Mouse (Mus musculus) heart, adult 8-10 months (tissue): ENCODE measurements at regions not wholly inside any gene's neighbourhood (a gene's known extent, or its start where the extent isn't known, plus 50 kb on each side); places are given as distances from the start of the nearest gene placed in this dataset.

ENCODE experiments used
- DNase-seq: peaks from one replicate; pipeline ENCODE4 v3.0.0; 2022; ENCODE audit warnings: low spot score

GRCm38 (mm10) chr12:106582760-106583159 lies 572.7 kb downstream of the Vrk1 start:
- DNase-seq = no peak

GRCm38 (mm10) chr12:106585626-106586025 lies 575.6 kb downstream of the Vrk1 start:
- no peak for DNase-seq

- no peak for DNase-seq
Measured at GRCm38 (mm10) chr12:106592686-106593085, 582.7 kb downstream of the Vrk1 start.

DNA sequence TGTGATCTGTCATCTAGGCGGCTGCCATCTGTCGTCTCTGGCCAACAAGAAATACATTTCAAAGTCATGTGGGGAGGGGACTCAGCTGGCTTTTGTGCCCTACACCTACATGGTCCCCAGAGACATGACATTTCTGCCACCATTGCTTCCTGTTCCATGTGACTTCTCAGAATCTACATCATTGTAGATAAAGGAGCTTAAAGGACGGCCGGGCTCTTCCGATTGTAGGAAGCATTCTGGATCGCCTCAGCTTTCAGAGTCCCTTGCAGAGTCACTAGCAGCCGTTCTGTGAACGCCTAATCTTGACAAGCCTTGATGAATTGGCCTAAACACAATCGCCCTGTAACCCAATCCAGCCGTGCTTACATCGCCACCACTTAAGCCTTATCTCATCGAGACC lies 587.6 kb downstream of the Vrk1 start:
- DNase-seq = no peak

DNA sequence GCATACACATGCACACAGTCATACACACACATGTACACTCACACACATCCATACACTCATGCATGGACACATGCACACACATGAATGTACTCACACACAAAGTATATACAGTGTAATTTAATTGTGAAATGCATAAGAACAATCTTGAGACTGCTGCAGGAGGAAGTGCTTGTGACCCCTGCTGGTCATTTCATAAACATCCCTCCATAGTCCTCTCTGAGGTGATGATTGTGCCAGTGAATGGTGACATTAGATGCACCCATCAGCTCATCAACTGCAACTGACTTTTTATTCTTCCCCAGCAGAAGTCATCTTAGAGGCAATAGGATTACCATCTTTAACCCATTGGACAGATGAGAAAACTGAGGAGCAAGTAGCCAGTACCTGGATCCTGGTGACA lies 597.2 kb downstream of the Vrk1 start:
- no peak for DNase-seq

DNA sequence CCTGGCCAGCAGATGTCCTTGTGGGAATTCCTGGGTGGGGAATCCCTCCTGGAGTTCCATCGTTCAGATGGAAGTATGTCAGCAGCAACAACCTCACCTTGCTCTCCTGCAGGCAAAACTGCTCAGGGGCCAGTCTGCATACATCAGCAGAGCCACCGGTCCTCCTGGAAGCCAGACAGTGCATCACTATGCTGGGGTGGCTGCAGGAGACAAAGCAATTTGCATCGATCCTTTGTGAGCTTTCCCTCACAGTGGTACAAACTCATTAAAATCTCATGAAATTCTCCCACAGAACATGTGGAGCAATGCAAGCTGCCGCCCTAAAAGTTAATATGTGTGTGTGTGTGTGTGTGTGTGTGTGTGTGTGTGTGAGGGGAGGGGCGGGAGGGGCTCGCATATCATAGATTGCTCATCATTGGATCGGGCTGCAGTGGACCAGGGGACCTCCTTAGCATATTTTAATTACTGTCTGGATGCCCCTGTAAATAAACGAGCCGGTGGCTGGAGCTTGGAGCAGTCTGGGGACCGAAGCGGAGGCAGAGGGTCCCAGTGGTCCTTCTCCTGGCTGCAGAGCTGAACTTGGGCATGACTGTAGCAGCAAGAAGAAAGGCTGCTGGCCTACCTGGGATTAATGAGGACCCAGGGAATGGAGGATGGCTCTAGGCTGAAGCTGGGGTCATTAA lies 597.8 kb downstream of the Vrk1 start:
- no peak for DNase-seq

- no peak for DNase-seq
Measured at GRCm38 (mm10) chr12:106618684-106619083, 608.7 kb downstream of the Vrk1 start.

DNA sequence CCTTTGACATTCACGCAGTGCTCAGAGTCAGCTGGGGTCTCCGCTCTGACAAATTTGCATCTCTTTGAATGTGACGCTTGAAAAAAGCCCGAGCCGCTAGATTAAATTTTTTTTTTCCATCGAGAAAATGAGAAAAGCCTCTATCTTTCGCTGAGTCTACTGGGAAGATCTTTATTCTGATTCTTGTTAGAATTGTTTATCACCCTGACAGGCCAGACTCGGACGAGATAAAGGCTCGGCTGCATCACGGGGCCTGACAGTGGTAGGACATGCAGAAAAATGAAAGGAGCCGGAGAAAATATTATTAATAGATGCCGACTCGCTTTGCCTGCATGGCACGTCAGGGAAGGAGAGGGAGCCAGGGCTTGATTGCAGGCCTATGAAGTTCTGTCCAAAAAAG lies 616.8 kb downstream of the Vrk1 start:
- DNase-seq = no peak

DNA sequence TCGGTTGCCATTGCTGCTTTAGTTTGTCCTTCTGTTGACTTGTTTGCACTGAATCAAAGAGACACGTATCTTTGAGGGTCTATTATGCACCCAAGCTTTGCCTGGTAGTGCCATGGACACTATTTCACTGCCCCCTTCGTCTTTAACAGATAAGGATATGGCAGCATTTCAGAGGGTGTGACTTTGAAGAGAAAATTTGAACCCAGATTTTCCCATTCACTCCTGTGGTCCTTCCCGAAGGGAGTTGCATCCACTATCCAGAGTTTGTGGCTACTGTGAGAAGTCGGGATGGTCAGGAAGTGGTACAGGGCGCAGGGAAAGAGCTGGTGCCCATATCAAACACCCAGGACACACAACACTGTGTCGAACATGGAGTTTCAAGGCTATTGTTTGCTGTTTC lies 622.5 kb downstream of the Vrk1 start:
- DNase-seq = no peak

DNA sequence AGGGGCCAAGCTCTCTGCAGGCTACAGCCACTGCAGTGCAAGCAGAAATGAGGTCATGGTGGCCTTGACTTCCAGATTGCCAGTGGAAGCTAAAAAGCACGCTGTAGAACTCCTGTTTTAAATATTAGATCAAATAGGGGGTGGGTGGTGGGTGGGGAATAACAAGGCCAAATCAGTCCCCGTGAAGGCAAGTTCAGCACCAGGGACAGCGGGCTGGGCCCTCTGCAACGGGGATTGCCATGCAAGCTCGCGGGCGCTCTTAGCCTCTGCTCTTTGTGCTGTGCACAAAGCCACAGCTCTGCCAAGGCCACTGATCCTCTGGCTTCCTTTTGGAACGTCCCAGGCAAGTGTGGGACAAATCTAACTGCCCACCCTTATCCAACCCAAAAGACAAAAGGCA lies 623.1 kb downstream of the Vrk1 start:
- DNase-seq = no peak

- no peak for DNase-seq
Measured at GRCm38 (mm10) chr12:106658317-106658716, 648.3 kb downstream of the Vrk1 start.

DNA sequence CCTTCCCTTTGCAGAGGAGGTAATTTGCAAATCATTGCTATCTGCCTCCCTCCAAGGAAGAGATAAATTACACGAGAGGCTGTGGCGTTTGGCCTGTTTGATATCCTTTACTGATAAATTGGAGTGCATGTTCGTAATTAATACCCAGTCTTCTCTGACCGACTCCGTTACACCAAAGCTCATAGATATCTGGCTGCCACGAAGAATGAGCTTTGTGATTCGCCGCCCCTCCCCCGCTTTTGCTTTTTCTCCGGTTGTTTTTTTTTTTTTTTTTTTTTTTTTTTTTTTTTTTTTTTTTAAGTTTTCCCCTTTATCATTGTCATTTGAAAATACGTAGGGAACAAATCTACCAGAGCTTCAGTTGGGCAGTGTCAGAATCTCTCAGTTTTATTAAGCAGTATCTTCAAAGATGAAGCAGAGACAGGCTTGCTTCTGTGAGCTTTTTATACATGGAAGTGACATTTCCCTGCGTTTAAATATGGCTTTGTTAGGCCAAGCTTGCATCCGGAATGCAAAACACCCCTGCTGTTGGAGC lies 663.3 kb downstream of the Vrk1 start:
- no peak for DNase-seq

DNA sequence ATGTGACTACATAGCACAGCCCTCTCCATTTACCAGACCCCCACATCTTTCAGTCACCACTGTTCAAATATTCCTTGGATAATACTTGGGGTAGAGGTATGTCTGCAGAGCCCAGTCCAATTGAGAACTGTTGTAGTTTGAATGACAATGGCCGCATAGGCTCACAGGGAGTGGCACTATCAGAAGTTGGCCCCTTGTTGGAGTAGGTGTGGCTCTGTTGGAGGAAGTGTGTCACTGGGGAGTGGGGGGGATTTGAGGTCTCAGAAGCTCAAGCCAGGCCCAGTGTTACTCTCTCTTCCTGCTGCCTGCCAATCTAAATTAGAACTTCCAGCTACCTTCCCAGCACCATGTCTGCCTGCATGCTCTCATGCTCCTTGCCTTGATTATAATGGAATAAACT lies 664.7 kb downstream of the Vrk1 start:
- no peak for DNase-seq

GRCm38 (mm10) chr12:106676136-106676535 lies 666.1 kb downstream of the Vrk1 start:
- no peak for DNase-seq

GRCm38 (mm10) chr12:106676566-106676965 lies 666.5 kb downstream of the Vrk1 start:
- DNase-seq = no peak

DNA sequence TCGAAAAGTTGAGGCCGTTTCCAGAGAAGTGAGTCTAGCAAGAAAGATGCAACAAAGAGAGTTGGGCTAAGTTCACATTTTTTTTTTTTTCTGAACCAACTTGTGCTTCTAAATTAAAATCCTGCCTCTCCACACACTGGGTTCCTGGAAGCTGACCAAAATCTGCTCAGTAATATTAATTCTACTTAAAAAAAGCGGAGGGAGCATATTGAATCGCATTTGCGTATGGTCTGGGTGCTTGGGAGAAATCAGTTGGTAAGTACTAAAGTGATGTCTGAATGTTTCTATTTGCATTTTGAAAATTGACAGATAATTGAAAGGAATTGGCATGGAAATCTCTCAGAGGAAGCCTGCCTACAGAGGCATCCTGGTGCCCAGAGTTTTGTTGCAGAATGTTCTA lies 676.0 kb downstream of the Vrk1 start:
- no peak for DNase-seq

GRCm38 (mm10) chr12:106687751-106688150 lies 677.7 kb downstream of the Vrk1 start:
- no peak for DNase-seq

- no peak for DNase-seq
Measured at GRCm38 (mm10) chr12:106688156-106688740, 678.2 kb downstream of the Vrk1 start.

GRCm38 (mm10) chr12:106702958-106703357 lies 692.9 kb downstream of the Vrk1 start:
- no peak for DNase-seq

DNA sequence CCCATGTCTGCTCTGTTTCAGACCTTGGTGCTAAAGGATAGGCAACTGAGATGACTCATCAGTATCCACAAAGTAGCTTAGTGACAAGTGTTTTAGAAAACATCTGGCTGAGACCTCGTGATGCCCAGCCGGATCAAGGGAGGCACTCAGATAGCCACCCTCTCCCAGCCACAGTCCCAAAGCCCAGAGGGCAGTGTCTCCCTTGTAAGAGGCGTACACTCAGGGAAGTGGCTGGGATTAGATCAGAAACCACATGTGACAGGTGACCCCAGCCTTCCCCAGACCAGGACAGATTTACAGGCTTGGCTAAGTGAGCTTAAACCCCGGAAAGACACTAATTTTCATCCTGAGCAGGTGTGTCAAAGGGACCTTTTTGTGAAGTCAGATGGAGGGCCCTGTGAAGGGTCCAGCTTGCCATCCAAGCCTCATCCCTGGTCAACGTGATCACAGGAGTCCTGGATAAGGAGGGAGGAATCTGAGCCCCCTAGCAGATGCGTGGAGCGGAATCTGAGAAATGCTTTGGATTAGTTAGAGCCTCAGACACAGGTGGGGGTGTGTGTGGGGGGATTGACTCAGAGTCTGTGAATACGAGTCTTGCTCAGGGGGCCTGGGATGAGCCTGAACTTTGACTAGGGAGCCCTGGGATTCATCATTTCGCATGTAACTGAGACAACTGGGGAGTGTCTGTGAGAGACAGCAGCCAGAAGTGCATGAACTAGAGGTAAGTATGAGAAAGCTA lies 711.4 kb downstream of the Vrk1 start:
- no peak for DNase-seq

GRCm38 (mm10) chr12:106722010-106722362 lies 712.0 kb downstream of the Vrk1 start:
- no peak for DNase-seq

DNA sequence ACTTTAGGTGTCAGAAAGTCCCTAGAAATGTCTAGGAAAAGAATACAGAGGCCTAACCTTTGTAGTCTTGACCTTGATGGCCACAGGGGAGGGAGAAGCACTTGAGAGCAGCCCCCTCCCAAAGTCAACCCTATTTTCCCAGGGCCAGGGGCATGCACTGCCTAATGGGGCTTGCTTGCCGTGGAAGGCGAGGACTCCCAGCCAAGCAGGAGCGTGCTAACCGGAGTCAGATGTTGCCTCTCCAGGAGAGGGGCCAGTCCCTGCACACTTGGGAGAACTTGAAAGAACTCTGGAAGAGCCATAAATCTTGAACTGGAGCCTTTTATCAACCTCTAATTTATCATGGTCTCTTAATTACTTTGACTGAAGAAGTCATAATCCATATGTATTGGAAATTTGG lies 712.7 kb downstream of the Vrk1 start:
- no peak for DNase-seq

- no peak for DNase-seq
Measured at GRCm38 (mm10) chr12:106726920-106727319, 716.9 kb downstream of the Vrk1 start.
